Mouse (Mus musculus): ENCODE data around the gene Fmnl3. TPM values are rescaled to one million over a fixed set of nuclear protein-coding genes. Genes with fewer than 3 reads are reported as not detected.
A peak's percentile ranks its signal among the peaks of the same experiment; 100 is the strongest.

Fmnl3 gene
- total RNA-seq, 2 experiments from 2014 or later, result 0.61 to 0.70 TPM

- no peak for ATAC-seq (replicated peaks; ENCODE audit: low FRiP score, low TSS enrichment, poor library complexity, severe bottlenecking)
Observed at GRCm38 (mm10) chr15:99320978-99321377, 49.3 kb downstream of the Fmnl3 start.

- no peak for ATAC-seq (replicated peaks; ENCODE audit: low FRiP score, low TSS enrichment, poor library complexity, severe bottlenecking)
Observed at GRCm38 (mm10) chr15:99320168-99320674, 50.1 kb downstream of the Fmnl3 start.

GRCm38 (mm10) chr15:99319411-99319871 is 50.8 kb downstream of the Fmnl3 start:
- no peak for ATAC-seq (replicated peaks; ENCODE audit: low FRiP score, low TSS enrichment, poor library complexity, severe bottlenecking)

- no peak for ATAC-seq (replicated peaks; ENCODE audit: low FRiP score, low TSS enrichment, poor library complexity, severe bottlenecking)
Observed at GRCm38 (mm10) chr15:99318861-99319410, 51.3 kb downstream of the Fmnl3 start.

- no peak for ATAC-seq (replicated peaks; ENCODE audit: low FRiP score, low TSS enrichment, poor library complexity, severe bottlenecking)
Observed at GRCm38 (mm10) chr15:99318071-99318470, 52.2 kb downstream of the Fmnl3 start.

GRCm38 (mm10) chr15:99317267-99317651 is 53.0 kb downstream of the Fmnl3 start:
- ATAC-seq (replicated peaks; ENCODE audit: low FRiP score, low TSS enrichment, poor library complexity, severe bottlenecking), result no peak

GRCm38 (mm10) chr15:99316314-99317266 is 53.7 kb downstream of the Fmnl3 start:
- ATAC-seq (replicated peaks; ENCODE audit: low FRiP score, low TSS enrichment, poor library complexity, severe bottlenecking), result 0 out of 2 replicates have a peak, but pooled peaks have one; percentile 54

GRCm38 (mm10) chr15:99314891-99315290 is 55.4 kb downstream of the Fmnl3 start:
- ATAC-seq (replicated peaks; ENCODE audit: low FRiP score, low TSS enrichment, poor library complexity, severe bottlenecking), result no peak

GRCm38 (mm10) chr15:99310617-99311016 is 59.7 kb downstream of the Fmnl3 start:
- no peak for ATAC-seq (replicated peaks; ENCODE audit: low FRiP score, low TSS enrichment, poor library complexity, severe bottlenecking)

GRCm38 (mm10) chr15:99309549-99309948 is 60.7 kb downstream of the Fmnl3 start:
- ATAC-seq (replicated peaks; ENCODE audit: low FRiP score, low TSS enrichment, poor library complexity, severe bottlenecking), result no peak

- no peak for ATAC-seq (replicated peaks; ENCODE audit: low FRiP score, low TSS enrichment, poor library complexity, severe bottlenecking)
Observed at GRCm38 (mm10) chr15:99307476-99307875, 62.8 kb downstream of the Fmnl3 start.

GRCm38 (mm10) chr15:99296213-99296612 is 74.1 kb downstream of the Fmnl3 start:
- ATAC-seq (replicated peaks; ENCODE audit: low FRiP score, low TSS enrichment, poor library complexity, severe bottlenecking), result no peak

GRCm38 (mm10) chr15:99295484-99295981 is 74.7 kb downstream of the Fmnl3 start, which contains the start of gene Fam186b:
Gene Fam186b, minus strand, starts transcription at chr15:99295888.
- ATAC-seq (replicated peaks; ENCODE audit: low FRiP score, low TSS enrichment, poor library complexity, severe bottlenecking), result 0 out of 2 replicates have a peak, but pooled peaks have one; percentile 30

- peak; percentile 87 for ATAC-seq (replicated peaks; ENCODE audit: low FRiP score, low TSS enrichment, poor library complexity, severe bottlenecking)
Observed at GRCm38 (mm10) chr15:99294813-99295374, 75.4 kb downstream of the Fmnl3 start, which contains the start of gene Prpf40b. Gene Prpf40b, plus strand, starts transcription at chr15:99295087.

- peak; percentile 42 for ATAC-seq (replicated peaks; ENCODE audit: low FRiP score, low TSS enrichment, poor library complexity, severe bottlenecking)
Observed at GRCm38 (mm10) chr15:99294287-99294686, 76.0 kb downstream of the Fmnl3 start.

GRCm38 (mm10) chr15:99290586-99290985 is 79.7 kb downstream of the Fmnl3 start:
- ATAC-seq (replicated peaks; ENCODE audit: low FRiP score, low TSS enrichment, poor library complexity, severe bottlenecking), result no peak

- peak; percentile 81 for ATAC-seq (replicated peaks; ENCODE audit: low FRiP score, low TSS enrichment, poor library complexity, severe bottlenecking)
Observed at GRCm38 (mm10) chr15:99285189-99285535, 85.1 kb downstream of the Fmnl3 start.

GRCm38 (mm10) chr15:99284527-99285188 is 85.6 kb downstream of the Fmnl3 start:
- peak; percentile 84 for ATAC-seq (replicated peaks; ENCODE audit: low FRiP score, low TSS enrichment, poor library complexity, severe bottlenecking)

GRCm38 (mm10) chr15:99283456-99283855 is 86.8 kb downstream of the Fmnl3 start:
- ATAC-seq (replicated peaks; ENCODE audit: low FRiP score, low TSS enrichment, poor library complexity, severe bottlenecking), result no peak

Measured in megakaryocyte-erythroid progenitor cell, adult 5-6 weeks (primary cell).